Mouse (Mus musculus) v-Abl transformed pro-B cells (cell line): Measurements from ENCODE around the gene Hist1h2ag.

ENCODE experiments used
- in situ Hi-C, 2 experiments: fragments of 400-800 bp; cut with MboI; formaldehyde crosslinking; loops; one replicate each; pipeline ENCODE4 v1.15.1; 2025; ENCODE audit not compliant: unreplicated experiment in 2 of 2

The Hist1h2ag gene

GRCm38 (mm10) chr13:22039951-22040463 is 2.7 kb downstream of the Hist1h2ag start:
- in situ Hi-C loops: loop anchor here (5.0 to 25.0 kb wide), 7 partner anchors 215 to 1872 kb away; partner anchors contain the start of genes Hist1h1a (in 1 of the 2), Hist1h2ab (in 1 of the 2), Hist1h3a (in 1 of the 2) and Hist1h3b (in 1 of the 2)

GRCm38 (mm10) chr13:22039364-22039763 is 3.4 kb downstream of the Hist1h2ag start:
- in situ Hi-C loops: loop anchor here (5.0 to 25.0 kb wide), 5 partner anchors 215 to 1873 kb away; partner anchors contain the start of genes Hist1h1a (in 1 of the 2), Hist1h2ab (in 1 of the 2), Hist1h3a (in 1 of the 2) and Hist1h3b (in 1 of the 2)

GRCm38 (mm10) chr13:22037415-22037814 is 5.3 kb downstream of the Hist1h2ag start:
- in situ Hi-C loops: loop anchor here (5.0 to 25.0 kb wide), 5 partner anchors 213 to 1875 kb away; partner anchors contain the start of genes Hist1h1a (in 1 of the 2), Hist1h2ab (in 1 of the 2), Hist1h3a (in 1 of the 2) and Hist1h3b (in 1 of the 2)

- in situ Hi-C loops: loop anchor here (5.0 to 25.0 kb wide), 5 partner anchors 212 to 1875 kb away; partner anchors contain the start of genes Hist1h1a (in 1 of the 2), Hist1h2ab (in 1 of the 2), Hist1h3a (in 1 of the 2) and Hist1h3b (in 1 of the 2)
Observed at GRCm38 (mm10) chr13:22036986-22037385, 5.8 kb downstream of the Hist1h2ag start.

DNA sequence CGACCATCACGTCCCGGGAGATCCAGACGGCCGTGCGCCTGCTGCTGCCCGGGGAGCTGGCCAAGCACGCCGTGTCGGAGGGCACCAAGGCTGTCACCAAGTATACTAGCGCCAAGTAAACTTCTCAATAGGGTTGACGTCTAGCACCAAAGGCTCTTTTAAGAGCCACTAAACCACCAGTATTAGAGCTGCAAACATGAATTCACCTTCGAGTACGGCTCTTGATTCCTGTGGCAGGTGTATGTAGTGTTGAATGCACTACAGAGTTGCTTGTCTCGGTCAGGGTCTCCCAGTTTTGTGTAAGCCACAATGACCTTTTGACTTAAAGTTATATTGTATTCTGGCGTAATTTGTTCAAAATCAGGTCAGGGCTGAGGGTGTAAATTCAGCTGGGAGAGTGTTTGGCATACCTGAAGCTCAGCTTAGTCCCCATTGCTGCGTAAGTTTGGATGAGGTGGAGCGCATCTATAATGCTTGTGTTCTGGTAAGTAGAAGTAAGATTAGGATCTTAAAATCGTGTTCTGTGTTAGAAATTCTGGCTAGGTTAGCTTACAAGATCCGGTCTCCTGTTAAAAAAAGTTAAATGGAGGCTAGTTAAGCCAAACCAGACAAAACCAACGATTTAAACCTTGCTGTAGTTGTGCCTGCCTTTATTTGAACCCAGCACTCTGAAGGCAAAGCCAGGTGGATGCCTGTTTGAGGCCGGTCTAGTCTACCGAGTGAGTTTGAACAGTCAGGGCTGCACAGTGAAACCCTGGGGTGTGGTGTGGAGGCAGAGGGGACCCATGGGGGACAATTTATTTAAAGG is 6.4 kb downstream of the Hist1h2ag start:
- in situ Hi-C loops: loop anchor here (5.0 to 25.0 kb wide), 5 partner anchors 212 to 1876 kb away; partner anchors contain the start of genes Hist1h1a (in 1 of the 2), Hist1h2ab (in 1 of the 2), Hist1h3a (in 1 of the 2) and Hist1h3b (in 1 of the 2)

DNA sequence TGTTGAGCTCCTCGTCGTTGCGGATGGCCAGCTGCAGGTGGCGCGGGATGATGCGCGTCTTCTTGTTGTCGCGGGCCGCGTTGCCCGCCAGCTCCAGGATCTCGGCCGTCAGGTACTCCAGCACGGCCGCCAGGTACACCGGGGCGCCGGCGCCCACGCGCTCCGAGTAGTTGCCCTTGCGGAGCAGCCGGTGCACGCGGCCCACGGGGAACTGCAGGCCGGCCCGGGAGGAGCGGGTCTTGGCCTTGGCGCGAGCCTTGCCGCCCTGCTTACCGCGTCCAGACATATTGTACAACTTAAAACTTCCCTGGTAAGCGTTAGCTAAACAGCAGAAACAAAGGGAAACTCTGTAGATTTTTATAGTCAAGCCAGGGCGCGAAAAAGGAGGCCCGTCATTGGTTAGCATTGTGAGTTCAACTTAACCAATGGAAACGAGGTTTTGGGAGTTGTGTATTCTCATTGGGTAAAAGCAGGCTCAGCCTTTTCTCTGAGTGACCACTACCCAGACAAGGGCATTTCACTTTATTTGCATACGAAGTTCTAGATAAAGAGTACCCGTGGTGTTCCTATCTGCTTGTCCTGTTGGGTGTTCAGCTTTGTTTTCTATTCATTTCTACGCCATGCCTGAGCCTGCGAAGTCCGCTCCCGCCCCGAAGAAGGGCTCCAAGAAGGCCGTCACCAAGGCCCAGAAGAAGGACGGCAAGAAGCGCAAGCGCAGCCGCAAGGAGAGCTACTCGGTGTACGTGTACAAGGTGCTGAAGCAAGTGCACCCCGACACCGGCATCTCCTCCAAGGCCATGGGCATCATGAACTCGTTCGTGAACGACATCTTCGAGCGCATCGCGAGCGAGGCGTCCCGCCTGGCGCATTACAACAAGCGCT is 7.2 kb downstream of the Hist1h2ag start, which contains the start of the genes Hist1h2ah and Hist1h2bk:
Hist1h2ah (minus strand) TSS at position 302 of the 882 bp plus-strand sequence.
Hist1h2bk (plus strand) TSS at position 604 of the 882 bp plus-strand sequence.
- in situ Hi-C loops: loop anchor here (5.0 to 25.0 kb wide), 5 partner anchors 211 to 1877 kb away; partner anchors contain the start of genes Hist1h1a (in 1 of the 2), Hist1h2ab (in 1 of the 2), Hist1h3a (in 1 of the 2) and Hist1h3b (in 1 of the 2)

DNA sequence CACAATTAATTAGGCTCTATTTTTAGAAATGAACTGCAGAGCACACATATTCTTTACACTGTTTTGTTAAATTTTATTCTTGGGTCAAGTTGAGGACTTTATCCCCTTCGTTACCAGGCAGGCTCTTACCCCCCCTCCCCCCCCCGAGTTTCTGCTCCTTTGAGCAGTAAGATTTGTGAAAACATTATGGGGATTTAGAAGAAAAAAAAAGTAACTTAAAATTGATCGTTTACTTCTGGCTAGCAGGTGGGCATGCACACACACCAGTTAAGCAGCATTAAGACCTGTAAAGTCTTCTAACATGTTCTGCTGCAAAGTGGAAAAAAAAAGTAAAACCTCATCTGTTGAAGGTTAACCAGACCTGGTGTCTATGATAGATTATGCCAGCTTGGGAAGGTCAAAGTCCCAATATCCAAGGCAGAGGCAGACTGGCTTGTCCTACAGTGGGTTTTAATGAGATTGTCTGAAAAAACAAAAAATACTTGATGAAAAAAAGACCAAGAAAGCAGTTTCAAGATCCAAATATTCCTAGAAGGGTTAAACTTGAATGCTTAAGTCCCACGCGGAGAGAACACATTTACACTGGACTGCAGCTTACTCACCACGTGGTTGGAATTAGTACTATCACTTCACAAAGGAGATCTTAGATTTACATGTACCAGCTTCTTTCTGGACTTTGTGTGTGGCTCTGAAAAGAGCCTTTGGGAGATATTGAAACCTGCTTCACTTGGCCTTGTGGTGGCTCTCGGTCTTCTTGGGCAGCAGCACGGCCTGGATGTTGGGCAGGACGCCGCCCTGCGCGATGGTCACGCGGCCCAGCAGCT is 8.1 kb downstream of the Hist1h2ag start:
- in situ Hi-C loops: loop anchor here (5.0 to 25.0 kb wide), 6 partner anchors 210 to 1878 kb away; partner anchors contain the start of genes Hist1h1a (in 1 of the 2), Hist1h2ab (in 1 of the 2), Hist1h2bm (in 1 of the 2) and Hist1h3a (in 1 of the 2)

DNA sequence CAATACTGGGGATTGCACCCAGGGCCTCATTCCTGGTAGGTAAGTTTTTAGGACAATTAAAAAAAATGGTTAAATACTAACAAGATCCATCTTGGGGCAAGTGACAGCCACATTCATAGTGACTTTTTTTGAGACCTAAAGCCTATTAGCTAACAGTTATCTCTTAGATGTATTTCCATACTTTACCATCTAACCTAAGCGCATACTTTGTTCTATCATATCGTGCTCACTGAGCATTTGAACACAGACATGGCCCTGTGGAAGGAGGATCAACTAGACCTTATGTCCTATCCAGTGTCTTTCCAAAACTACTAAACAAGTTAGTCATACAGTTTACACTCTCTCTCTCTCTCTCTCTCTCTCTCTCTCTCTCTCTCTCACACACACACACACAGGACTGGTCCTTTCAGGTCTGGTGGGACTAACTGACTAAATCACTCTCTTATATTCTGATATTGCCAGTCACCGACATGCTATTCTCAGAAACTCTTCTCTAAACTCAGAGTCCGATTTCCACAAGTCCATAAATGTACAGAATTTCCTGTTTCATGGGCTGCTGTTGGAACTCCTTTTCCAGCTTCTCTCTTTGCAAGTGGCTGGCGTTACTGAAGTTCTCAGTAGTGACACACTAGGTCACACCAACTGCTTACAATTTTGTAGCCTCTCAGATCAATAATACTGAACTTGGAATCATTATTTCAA is 8.9 kb downstream of the Hist1h2ag start:
- in situ Hi-C loops: loop anchor here (5.0 to 25.0 kb wide), 5 partner anchors 209 to 1878 kb away; partner anchors contain the start of genes Hist1h1a (in 1 of the 2), Hist1h2ab (in 1 of the 2), Hist1h2bm (in 1 of the 2) and Hist1h3a (in 1 of the 2)

DNA sequence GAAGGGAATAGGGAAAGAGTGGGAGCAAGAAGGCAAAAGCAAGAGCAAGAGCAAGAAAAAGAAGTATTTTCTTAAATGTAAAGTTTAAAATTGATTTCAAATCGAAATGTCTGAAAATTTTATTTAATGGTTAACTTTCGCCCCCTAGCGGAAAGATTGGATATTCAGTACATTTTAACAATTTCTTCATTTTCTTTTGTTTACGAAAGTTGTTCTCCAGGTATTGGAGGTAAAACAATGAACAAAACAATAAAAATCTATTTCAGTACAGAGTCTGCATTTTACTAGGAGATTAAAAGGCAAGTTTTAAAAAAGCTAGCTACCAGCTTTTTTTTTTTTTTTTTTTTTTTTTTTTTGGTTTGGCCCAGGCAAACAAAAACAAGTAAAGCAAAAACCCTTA is 12.3 kb downstream of the Hist1h2ag start:
- in situ Hi-C loops: loop anchor here (5.0 to 25.0 kb wide), 5 partner anchors 206 to 1882 kb away; partner anchors contain the start of genes Hist1h1a (in 1 of the 2), Hist1h2ab (in 1 of the 2), Hist1h2bm (in 1 of the 2) and Hist1h3a (in 1 of the 2)

DNA sequence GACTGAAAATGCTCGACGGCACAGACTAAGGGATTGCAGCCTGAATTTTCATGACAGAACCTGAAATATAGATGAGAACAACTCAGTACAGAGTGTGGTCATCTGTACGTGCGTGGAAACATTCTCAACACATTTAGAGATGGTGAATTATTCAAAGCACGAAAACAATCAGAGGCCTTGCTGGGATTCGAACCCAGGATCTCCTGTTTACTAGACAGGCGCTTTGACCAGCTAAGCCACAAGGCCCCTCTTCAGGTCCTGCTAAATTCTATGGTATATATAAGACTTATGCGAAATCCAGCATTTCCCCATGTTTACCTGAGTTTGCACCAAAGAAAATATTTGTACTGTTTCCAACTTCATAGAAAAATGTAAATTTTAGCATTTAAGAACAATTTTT is 12.8 kb downstream of the Hist1h2ag start:
- in situ Hi-C loops: loop anchor here (5.0 to 25.0 kb wide), 11 partner anchors 105 to 1882 kb away; partner anchors contain the start of genes Abt1 (in 1 of the 2), Hist1h1a (in 1 of the 2), Hist1h2ab (in 1 of the 2) and Hist1h2bm (in 1 of the 2)

DNA sequence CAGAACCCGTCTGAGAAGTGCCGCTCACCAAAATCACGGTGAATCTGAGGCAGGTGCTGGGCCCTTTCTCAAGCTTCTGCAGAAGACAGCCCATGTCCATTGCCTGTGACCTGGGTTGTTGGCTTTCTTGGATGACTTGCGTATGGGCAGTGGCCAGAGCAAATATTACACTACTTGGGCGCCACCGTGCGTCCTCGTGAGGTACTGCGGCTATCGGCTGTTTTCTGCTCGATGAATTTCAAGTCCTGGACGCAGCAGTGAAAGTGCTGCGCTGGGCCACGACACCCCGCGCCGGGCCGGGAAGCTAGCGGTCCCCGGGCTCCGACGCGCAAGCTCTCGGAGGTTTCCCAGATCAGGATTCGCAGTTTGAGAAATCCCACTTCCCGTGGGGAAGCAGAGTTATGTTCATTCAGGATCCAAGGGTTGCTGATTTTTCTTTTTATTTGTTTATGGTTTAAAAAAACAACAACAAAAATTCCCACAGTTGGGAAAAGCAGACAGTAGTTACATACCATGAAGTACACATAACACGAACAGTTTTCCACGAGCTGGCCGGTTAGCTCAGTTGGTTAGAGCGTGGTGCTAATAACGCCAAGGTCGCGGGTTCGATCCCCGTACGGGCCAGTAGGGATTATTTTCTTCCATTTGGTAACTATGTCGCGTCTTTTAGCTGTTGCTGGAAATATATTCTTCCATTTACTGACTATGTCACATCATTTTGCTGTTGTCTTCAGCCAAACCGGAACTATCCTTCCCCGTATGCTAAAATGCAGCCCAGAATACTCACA is 13.9 kb downstream of the Hist1h2ag start:
- in situ Hi-C loops: loop anchor here (5.0 to 25.0 kb wide), 8 partner anchors 104 to 1883 kb away; partner anchors contain the start of genes Abt1 (in 1 of the 2), Hist1h1a (in 1 of the 2), Hist1h2ab (in 1 of the 2) and Hist1h3a (in 1 of the 2)

GRCm38 (mm10) chr13:22026058-22027031 is 16.4 kb downstream of the Hist1h2ag start:
- in situ Hi-C loops: loop anchor here (5.0 to 25.0 kb wide), 8 partner anchors 102 to 1886 kb away; partner anchors contain the start of genes Abt1 (in 1 of the 2), Hist1h1a (in 1 of the 2), Hist1h2ab (in 1 of the 2) and Hist1h3a (in 1 of the 2)

GRCm38 (mm10) chr13:22022241-22022640 is 20.5 kb downstream of the Hist1h2ag start:
- in situ Hi-C loops: loop anchor here (5.0 to 10.0 kb wide), 10 partner anchors 50 to 1495 kb away; partner anchors contain the start of genes Abt1 (in 1 of the 2) and Trim27 (in 1 of the 2)

- in situ Hi-C loops: loop anchor here (5.0 to 10.0 kb wide), 10 partner anchors 49 to 1496 kb away; partner anchors contain the start of genes Abt1 (in 1 of the 2) and Trim27 (in 1 of the 2)
Observed at GRCm38 (mm10) chr13:22021581-22021980, 21.2 kb downstream of the Hist1h2ag start.

DNA sequence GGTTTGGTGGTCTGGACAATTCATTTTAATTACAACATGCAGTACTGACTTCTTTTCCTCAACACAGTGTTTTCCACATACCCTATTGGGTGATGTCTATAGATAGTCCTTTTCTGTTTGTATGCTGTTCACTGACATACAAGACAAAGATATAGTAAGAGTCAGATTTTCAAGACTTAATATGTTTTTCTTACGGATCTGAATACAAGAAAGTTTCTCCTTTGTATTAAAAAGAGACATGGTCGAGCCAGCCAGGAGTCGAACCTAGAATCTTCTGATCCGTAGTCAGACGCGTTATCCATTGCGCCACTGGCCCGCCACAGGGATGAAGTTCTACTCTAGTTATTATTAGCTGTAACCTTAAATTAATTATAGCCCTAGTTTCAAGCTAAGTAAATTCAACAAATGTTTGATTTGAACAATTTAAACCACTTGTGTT is 21.8 kb downstream of the Hist1h2ag start:
- in situ Hi-C loops: loop anchor here (5.0 to 10.0 kb wide), 10 partner anchors 49 to 1496 kb away; partner anchors contain the start of genes Abt1 (in 1 of the 2) and Trim27 (in 1 of the 2)
